Mouse (Mus musculus) gastrocnemius, adult 8-10 months (tissue): ENCODE measurements around the gene Ugdh. TPM values are rescaled to one million over a fixed set of nuclear protein-coding genes. Genes with fewer than 3 reads are reported as not detected.

Source experiments
- DNase-seq, 2 experiments: peaks; one replicate each; pipeline ENCODE4 v3.0.0; 2022; ENCODE audit warnings: low spot score in 2 of 2
- total RNA-seq, 4 experiments: library from RNA; stranded (reverse); gene quantifications; 2 replicates each; pipeline ENCODE4 v1.2.4; 2022

Gene Ugdh
- total RNA-seq, 4 experiments from 2014 or later: 4.9 to 8.0 (median 6.1) TPM

- DNase-seq: no peak
Measured at GRCm38 (mm10) chr5:65429441-65429840, 6.3 kb downstream of the Ugdh start.

GRCm38 (mm10) chr5:65428321-65428720 lies 7.4 kb downstream of the Ugdh start:
- DNase-seq: no peak

- no peak for DNase-seq
Measured at GRCm38 (mm10) chr5:65425251-65425650, 10.5 kb downstream of the Ugdh start.

GRCm38 (mm10) chr5:65424215-65424614 lies 11.5 kb downstream of the Ugdh start:
- no peak for DNase-seq

- no peak for DNase-seq
Measured at GRCm38 (mm10) chr5:65422803-65423202, 12.9 kb downstream of the Ugdh start.

- DNase-seq: no peak
Measured at GRCm38 (mm10) chr5:65420822-65421221, 14.9 kb downstream of the Ugdh start.

- no peak for DNase-seq
Measured at GRCm38 (mm10) chr5:65419136-65419535, 16.6 kb downstream of the Ugdh start.

GRCm38 (mm10) chr5:65415653-65416458 lies 19.9 kb downstream of the Ugdh start:
- DNase-seq: no peak

- DNase-seq: no peak
Measured at GRCm38 (mm10) chr5:65407989-65408388, 27.8 kb downstream of the Ugdh start.

GRCm38 (mm10) chr5:65401251-65401994 lies 34.3 kb downstream of the Ugdh start:
- DNase-seq: peak; percentile 82 to 83

- DNase-seq: no peak
Measured at GRCm38 (mm10) chr5:65394425-65394824, 41.3 kb downstream of the Ugdh start.

- DNase-seq: no peak
Measured at GRCm38 (mm10) chr5:65391753-65392152, 44.0 kb downstream of the Ugdh start.

- peak; percentile 95 to 96 for DNase-seq
Measured at GRCm38 (mm10) chr5:65390648-65391644, 44.8 kb downstream of the Ugdh start, which contains the start of the genes Rpl9 and Lias. Rpl9 (minus strand) TSS chr5:65391444. Lias (plus strand) TSS chr5:65391497.

GRCm38 (mm10) chr5:65387008-65387867 lies 48.5 kb downstream of the Ugdh start:
- DNase-seq: no peak

- DNase-seq: no peak
Measured at GRCm38 (mm10) chr5:65385704-65386103, 50.0 kb downstream of the Ugdh start.

GRCm38 (mm10) chr5:65374746-65375145 lies 61.0 kb downstream of the Ugdh start:
- DNase-seq: no peak

- no peak for DNase-seq
Measured at GRCm38 (mm10) chr5:65371551-65371950, 64.2 kb downstream of the Ugdh start.

- DNase-seq: no peak
Measured at GRCm38 (mm10) chr5:65367837-65368236, 67.9 kb downstream of the Ugdh start.
